Mouse (Mus musculus): ENCODE measurements at regions not wholly inside any gene's neighbourhood (a gene's known extent, or its start where the extent isn't known, plus 50 kb on each side); places are given as distances from the start of the nearest gene placed in this dataset.

DNA sequence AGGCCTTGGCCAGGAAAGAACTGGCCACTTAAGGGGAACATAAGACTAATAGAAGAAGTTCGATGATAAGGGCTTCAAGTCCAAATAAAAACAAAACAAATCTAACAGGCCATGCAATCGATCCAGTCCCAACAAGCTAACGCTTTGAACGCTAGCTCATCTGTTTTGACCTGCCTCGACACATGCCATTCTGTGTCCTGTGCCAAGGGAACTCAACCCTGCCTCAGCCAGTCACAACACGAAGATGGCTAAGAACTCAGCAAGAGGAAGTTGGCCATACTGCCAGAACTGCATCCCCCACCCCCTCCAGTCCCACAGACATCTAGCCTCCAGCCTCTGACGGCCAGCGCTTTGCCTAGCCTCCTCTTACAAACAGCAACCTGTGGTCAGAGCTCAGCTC lies 259.1 kb downstream of the Gm12728 start:
- no peaks in the 10 kb centered on the region for H3K4me1 ChIP-seq (ENCODE audit: insufficient read depth, low read length)
- H3K27ac ChIP-seq = no peak overlapping the region
- H3K9me3 ChIP-seq (ENCODE audit: low read length) = no peaks in the 10 kb centered on the region
- DNase-seq (ENCODE audit: low spot score) (no peak), ATAC-seq (no peak)
- no peaks in the 10 kb centered on the region for H3K36me3 ChIP-seq (ENCODE audit: insufficient read depth, low read length)
- no peaks in the 10 kb centered on the region for H3K27me3 ChIP-seq (ENCODE audit: insufficient read depth, low read length)
- no peak for TF ChIP-seq CTCF (IDR thresholded peaks at IDR 0.05; ENCODE audit: low read depth)
- H3K4me3 ChIP-seq (ENCODE audit: low read length) = no peak overlapping the region
- no peak overlapping the region for H3K4me2 ChIP-seq (ENCODE audit: low read depth, low read length)
- no peak overlapping the region for H3K9ac ChIP-seq (replicated peaks; ENCODE audit: low read length)
- WGBS = 84% methylated on average over 8 of the region's 8 CpGs

- WGBS = 92% methylated on average over 3 of the region's 3 CpGs
- no peak overlapping the region for H3K9ac ChIP-seq (replicated peaks; ENCODE audit: low read length)
Measured at GRCm38 (mm10) chr4:106049880-106050279, 260.2 kb downstream of the Gm12728 start.

DNA sequence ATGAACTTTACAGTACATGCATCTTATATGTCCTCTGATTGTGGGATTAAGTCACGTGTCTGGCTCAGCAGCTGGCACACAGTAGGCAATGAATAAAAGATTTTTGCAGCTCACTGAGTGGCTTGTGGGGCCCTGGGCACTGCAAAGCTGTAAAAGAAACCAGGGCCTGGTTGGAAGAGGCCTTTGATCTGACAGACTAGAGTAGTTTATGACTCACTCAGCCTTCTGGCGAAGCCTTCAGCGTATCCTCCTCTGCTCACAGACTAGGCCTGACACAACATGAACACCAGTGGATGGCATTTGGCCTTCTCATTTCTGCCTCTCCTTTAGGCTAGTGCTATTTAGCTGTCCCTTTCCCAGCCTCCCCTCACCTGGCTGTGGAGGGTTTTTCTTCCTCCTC lies 260.6 kb downstream of the Gm12728 start:
- no peak overlapping the region for H3K4me2 ChIP-seq (ENCODE audit: low read depth, low read length)
- no peak overlapping the region for H3K9ac ChIP-seq (replicated peaks; ENCODE audit: low read length)
- ATAC-seq (no peak), DNase-seq (ENCODE audit: low spot score) (no peak)
- no peaks in the 10 kb centered on the region for H3K9me3 ChIP-seq (ENCODE audit: low read length)
- 66% methylated on average over 3 of the region's 3 CpGs for WGBS
- no peak overlapping the region for H3K4me3 ChIP-seq (ENCODE audit: low read length)
- no peak overlapping the region for H3K27ac ChIP-seq
- TF ChIP-seq CTCF (IDR thresholded peaks at IDR 0.05; ENCODE audit: low read depth) = no peak
- no peaks in the 10 kb centered on the region for H3K27me3 ChIP-seq (ENCODE audit: insufficient read depth, low read length)
- H3K4me1 ChIP-seq (ENCODE audit: insufficient read depth, low read length) = no peaks in the 10 kb centered on the region
- no peaks in the 10 kb centered on the region for H3K36me3 ChIP-seq (ENCODE audit: insufficient read depth, low read length)

More at GRCm38 (mm10) chr4:106049880-106050279, 260.2 kb downstream of the Gm12728 start:
- Histone ChIP-seq H3K4me3 (ENCODE audit: low read length) (no peak overlapping the region), H3K27ac (no peak overlapping the region), H3K4me2 (ENCODE audit: low read depth, low read length) (no peak overlapping the region), H3K4me1 (ENCODE audit: insufficient read depth, low read length) (no peaks in the 10 kb centered on the region), H3K27me3 (ENCODE audit: insufficient read depth, low read length) (no peaks in the 10 kb centered on the region), H3K9me3 (ENCODE audit: low read length) (no peaks in the 10 kb centered on the region), H3K36me3 (ENCODE audit: insufficient read depth, low read length) (no peaks in the 10 kb centered on the region)
- TF ChIP-seq CTCF (IDR thresholded peaks at IDR 0.05; ENCODE audit: low read depth) = no peak
- no peak for DNase-seq (ENCODE audit: low spot score)
- ATAC-seq = no peak

DNA sequence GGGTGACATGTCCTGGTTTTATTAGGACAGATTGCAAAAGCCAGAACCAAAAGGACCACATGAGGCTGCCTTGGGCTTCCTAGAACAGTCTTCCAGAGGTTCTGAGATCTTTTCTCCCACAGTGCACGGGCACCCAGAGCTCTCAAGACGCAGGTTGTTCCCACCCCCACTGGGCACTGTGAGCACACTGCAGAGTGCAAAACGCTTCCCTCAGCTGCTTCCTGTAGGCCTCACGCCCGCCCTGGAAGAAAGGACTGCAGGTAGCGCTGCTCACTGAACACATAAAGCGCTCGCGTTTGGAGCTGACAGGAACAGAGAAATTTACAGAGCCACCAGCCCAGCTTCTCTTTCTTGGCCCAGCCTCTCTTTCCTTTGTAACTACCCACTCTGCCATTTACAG lies 262.5 kb upstream of the Usp24 start:
- H3K4me2 ChIP-seq (ENCODE audit: low read depth, low read length) = no peak overlapping the region
- H3K4me3 ChIP-seq (ENCODE audit: low read length) = no peak overlapping the region
- H3K9ac ChIP-seq (replicated peaks; ENCODE audit: low read length) = no peak overlapping the region
- DNase-seq (ENCODE audit: low spot score) (no peak), ATAC-seq (no peak)
- no peaks in the 10 kb centered on the region for H3K9me3 ChIP-seq (ENCODE audit: low read length)
- no peak overlapping the region for H3K27ac ChIP-seq
- H3K36me3 ChIP-seq (ENCODE audit: insufficient read depth, low read length) = no peaks in the 10 kb centered on the region
- 62% methylated on average over 9 of the region's 9 CpGs for WGBS
- no peaks in the 10 kb centered on the region for H3K4me1 ChIP-seq (ENCODE audit: insufficient read depth, low read length)
- no peak for TF ChIP-seq CTCF (IDR thresholded peaks at IDR 0.05; ENCODE audit: low read depth)
- H3K27me3 ChIP-seq (ENCODE audit: insufficient read depth, low read length) = no peaks in the 10 kb centered on the region

- TF ChIP-seq CTCF (IDR thresholded peaks at IDR 0.05; ENCODE audit: low read depth) = peak; percentile 48; the same call in 1 of the 2 replicates
- DNase-seq (ENCODE audit: low spot score) = peak; percentile 23
- H3K9me3 ChIP-seq (ENCODE audit: low read length) = no peaks in the 10 kb centered on the region
- WGBS = 64% methylated on average over 7 of the region's 7 CpGs
- no peak overlapping the region for H3K9ac ChIP-seq (replicated peaks; ENCODE audit: low read length)
- no peak for ATAC-seq
- no peak overlapping the region for H3K4me2 ChIP-seq (ENCODE audit: low read depth, low read length)
- H3K27ac ChIP-seq = no peak overlapping the region
- no peaks in the 10 kb centered on the region for H3K36me3 ChIP-seq (ENCODE audit: insufficient read depth, low read length)
- H3K4me3 ChIP-seq (ENCODE audit: low read length) = no peak overlapping the region
- no peaks in the 10 kb centered on the region for H3K27me3 ChIP-seq (ENCODE audit: insufficient read depth, low read length)
- no peaks in the 10 kb centered on the region for H3K4me1 ChIP-seq (ENCODE audit: insufficient read depth, low read length)
Measured at GRCm38 (mm10) chr4:106054324-106054723, 261.7 kb upstream of the Usp24 start.

DNA sequence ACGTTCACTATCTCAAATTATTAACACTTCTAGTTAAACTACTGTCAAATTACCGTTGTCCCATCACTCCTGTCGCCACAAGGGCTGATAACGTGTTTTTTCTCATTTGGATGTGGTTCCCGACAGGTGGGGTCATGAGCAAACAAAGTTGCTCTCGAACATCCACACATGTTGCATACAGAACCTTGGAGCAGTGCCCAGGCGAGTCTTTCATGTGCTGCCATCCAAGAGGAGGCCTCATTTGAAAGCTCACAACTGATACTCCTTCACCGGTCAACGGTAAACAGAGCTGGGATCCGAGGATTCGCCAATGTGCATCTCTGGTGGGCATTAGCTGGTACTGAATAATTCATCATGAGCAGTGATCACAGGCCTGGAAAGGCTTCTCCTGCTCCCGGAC lies 253.4 kb upstream of the Usp24 start:
- Histone ChIP-seq H3K36me3 (ENCODE audit: insufficient read depth, low read length) (no peaks in the 10 kb centered on the region), H3K4me3 (ENCODE audit: low read length) (no peak overlapping the region), H3K4me2 (ENCODE audit: low read depth, low read length) (no peak overlapping the region), H3K9ac (replicated peaks; ENCODE audit: low read length) (no peak overlapping the region), H3K4me1 (ENCODE audit: insufficient read depth, low read length) (no peaks in the 10 kb centered on the region), H3K27me3 (ENCODE audit: insufficient read depth, low read length) (no peaks in the 10 kb centered on the region), H3K27ac (no peak overlapping the region), H3K9me3 (ENCODE audit: low read length) (0 out of 2 replicates have a peak, but pooled peaks cover 2% of the 10 kb centered on the region)
- peak; percentile 16 for DNase-seq (ENCODE audit: low spot score)
- no peak for TF ChIP-seq CTCF (IDR thresholded peaks at IDR 0.05; ENCODE audit: low read depth)
- WGBS = 58% methylated on average over 12 of the region's 12 CpGs
- no peak for ATAC-seq

DNA sequence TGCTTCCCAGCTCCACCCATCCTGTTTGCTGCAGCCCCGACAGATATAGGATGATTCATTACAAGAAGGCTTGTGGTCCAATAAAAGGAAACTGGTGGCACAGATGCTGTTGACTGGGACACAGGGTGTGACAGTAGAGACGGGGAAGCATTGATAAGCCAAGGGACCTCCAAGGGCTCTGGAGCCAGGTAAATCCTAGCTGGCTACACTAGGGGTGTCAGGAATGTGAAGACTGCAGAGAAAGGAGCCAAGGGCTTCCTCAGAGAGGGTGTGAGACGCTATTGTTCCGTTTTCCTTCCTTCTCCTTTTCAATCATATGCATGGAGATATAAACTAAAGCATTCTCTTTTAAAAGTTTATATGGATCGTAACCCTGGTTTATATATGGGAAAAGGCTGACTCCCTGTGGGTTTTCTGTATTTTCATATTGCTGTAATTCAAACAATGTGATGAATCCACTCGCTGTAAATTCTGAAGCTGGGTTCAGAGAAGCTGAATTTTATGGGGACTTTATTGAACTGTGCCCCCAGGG lies 252.1 kb upstream of the Usp24 start:
- no peak overlapping the region for H3K4me2 ChIP-seq (ENCODE audit: low read depth, low read length)
- H3K4me1 ChIP-seq (ENCODE audit: insufficient read depth, low read length) = no peaks in the 10 kb centered on the region
- DNase-seq (ENCODE audit: low spot score) (no peak), ATAC-seq (no peak)
- 0 out of 2 replicates have a peak, but pooled peaks cover 2% of the 10 kb centered on the region for H3K9me3 ChIP-seq (ENCODE audit: low read length)
- no peaks in the 10 kb centered on the region for H3K36me3 ChIP-seq (ENCODE audit: insufficient read depth, low read length)
- H3K27ac ChIP-seq = no peak overlapping the region
- H3K27me3 ChIP-seq (ENCODE audit: insufficient read depth, low read length) = no peaks in the 10 kb centered on the region
- 73% methylated on average over 6 of the region's 6 CpGs for WGBS
- TF ChIP-seq CTCF (IDR thresholded peaks at IDR 0.05; ENCODE audit: low read depth) = no peak
- no peak overlapping the region for H3K4me3 ChIP-seq (ENCODE audit: low read length)
- H3K9ac ChIP-seq (replicated peaks; ENCODE audit: low read length) = no peak overlapping the region

All from hindbrain, postnatal 0 days (tissue).